Mouse (Mus musculus) heart, postnatal 0 days (tissue): ENCODE data around the gene Cfap43. TPM values are rescaled to one million over a fixed set of nuclear protein-coding genes. Genes with fewer than 3 reads are reported as not detected.

Experiments used
- ATAC-seq: fragments of 200-750 bp; cut with Nextera tagmentation; 2 replicates; pipeline ENCODE4 v1.8.0; 2017; ENCODE audit warnings: low read depth, moderate number of reproducible peaks, moderate library complexity; ENCODE audit not compliant: insufficient read depth
- DNase-seq: peaks from one replicate; pipeline ENCODE4 v3.0.0-alpha.2; 2016; ENCODE audit warnings: low spot score
- H3K27ac ChIP-seq: fragments of 300-500 bp; sonication (generic); 2 replicates; pipeline ENCODE4 v1.5.1; 2014; ENCODE audit warnings: low read depth, mild to moderate bottlenecking
- H3K27me3 ChIP-seq: fragments of 300-500 bp; sonication (generic); 2 replicates; pipeline ENCODE4 v1.6.1; 2014; ENCODE audit warnings: low read length, mixed read lengths; ENCODE audit not compliant: control insufficient read depth, insufficient read depth
- H3K36me3 ChIP-seq: fragments of 300-500 bp; sonication (generic); replicated peaks from 2 replicates; pipeline ENCODE4 v1.6.1; 2014; ENCODE audit warnings: low read length, mixed read lengths; ENCODE audit not compliant: control insufficient read depth, insufficient read depth
- H3K4me1 ChIP-seq: fragments of 300-500 bp; sonication (generic); 2 replicates; pipeline ENCODE4 v1.6.1; 2014; ENCODE audit warnings: antibody characterized with exemption; ENCODE audit not compliant: control insufficient read depth, insufficient read depth
- H3K4me2 ChIP-seq: fragments of 300-500 bp; sonication (generic); 2 replicates; pipeline ENCODE4 v1.6.1; 2014; ENCODE audit warnings: low read depth, mild to moderate bottlenecking, low read length, moderate library complexity
- H3K4me3 ChIP-seq: fragments of 300-500 bp; sonication (generic); 2 replicates; pipeline ENCODE4 v1.5.1; 2014; ENCODE audit warnings: low read depth, low read length
- H3K9ac ChIP-seq: fragments of 300-500 bp; sonication (generic); replicated peaks from 2 replicates; pipeline ENCODE4 v1.6.1; 2014; ENCODE audit warnings: low read depth, low read length, mixed read lengths
- H3K9me3 ChIP-seq: fragments of 300-500 bp; sonication (generic); replicated peaks from 2 replicates; pipeline ENCODE4 v1.6.1; 2016; ENCODE audit warnings: low read length; ENCODE audit not compliant: control insufficient read depth
- CTCF ChIP-seq: IDR thresholded peaks from 2 replicates; pipeline ENCODE4 v1.5.1; 2016; ENCODE audit warnings: antibody characterized with exemption, control low read depth, low read depth
- EP300 ChIP-seq: IDR thresholded peaks from 2 replicates; pipeline ENCODE4 v1.6.1; 2016; ENCODE audit warnings: antibody characterized with exemption, low read depth
- WGBS: fragments of 180-500 bp; shearing (Covaris S2); extraction: QIAGEN DNeasy Blood & Tissue Kit; methylation state at CpG from one replicate; pipeline ENCODE4 v1.1.7; 2014; 5-methylcytosine and 5-hydroxymethylcytosine counted together
- polyA plus RNA-seq: library from polyadenylated mRNA; unstranded; fragments of >200 nt; fragmentation: Nextera tagmentation; extraction: Ambion mirVana; gene quantifications from 2 replicates; pipeline ENCODE4 v1.2.1, GENCODE M21; 2015
- total RNA-seq: library from RNA; depleted of rRNA; stranded (reverse); fragments of >200 nt; gene quantifications from 2 replicates; pipeline ENCODE4 v1.2.3, GENCODE M21; 2014; ENCODE audit warnings: low replicate concordance

Cfap43 gene
- total and polyA plus RNA-seq, 2 experiments from 2014 or later: 0.08 to 0.15 TPM

DNA sequence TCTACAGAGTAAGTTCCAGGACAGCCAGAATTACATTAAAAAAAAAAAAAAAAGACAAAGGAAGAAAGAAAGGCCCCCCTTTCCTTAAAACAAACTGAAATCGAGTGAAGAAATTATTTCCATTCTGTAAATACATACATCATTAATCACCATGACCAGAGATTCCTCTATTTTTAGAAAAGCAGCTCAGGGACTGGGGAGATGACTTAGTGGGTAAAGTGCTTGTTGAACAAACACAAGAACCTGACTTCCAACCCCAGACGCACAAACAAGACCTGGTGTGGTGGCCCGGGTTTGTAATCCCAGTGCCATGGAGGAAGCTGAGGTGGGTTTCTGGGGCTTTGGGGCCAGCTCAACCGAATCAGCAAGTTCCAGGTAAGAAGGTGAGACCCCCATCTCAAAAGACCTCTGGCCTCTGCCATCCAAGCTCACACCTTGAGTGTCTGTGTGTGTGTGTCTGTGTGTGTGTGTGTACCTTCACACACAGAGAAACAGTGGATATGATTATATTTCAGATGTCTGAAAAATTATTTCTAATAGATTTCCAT lies 51.4 kb downstream of the Cfap43 start:
- peaks cover 10% of the 10 kb centered on the region; the same call in 1 of the 2 replicates for H3K36me3 ChIP-seq
- no peak for TF ChIP-seq CTCF
- H3K9ac ChIP-seq: no peak overlapping the region
- no peaks in the 10 kb centered on the region for H3K9me3 ChIP-seq
- no peak overlapping the region for H3K4me3 ChIP-seq
- 54% methylated on average over 4 of the region's 4 CpGs for WGBS
- ATAC-seq (no peak), DNase-seq (no peak)
- peaks cover 7% of the 10 kb centered on the region; the same call in 1 of the 2 replicates for H3K4me1 ChIP-seq
- no peak overlapping the region for H3K4me2 ChIP-seq
- no peaks in the 10 kb centered on the region for H3K27me3 ChIP-seq
- H3K27ac ChIP-seq: no peak overlapping the region

DNA sequence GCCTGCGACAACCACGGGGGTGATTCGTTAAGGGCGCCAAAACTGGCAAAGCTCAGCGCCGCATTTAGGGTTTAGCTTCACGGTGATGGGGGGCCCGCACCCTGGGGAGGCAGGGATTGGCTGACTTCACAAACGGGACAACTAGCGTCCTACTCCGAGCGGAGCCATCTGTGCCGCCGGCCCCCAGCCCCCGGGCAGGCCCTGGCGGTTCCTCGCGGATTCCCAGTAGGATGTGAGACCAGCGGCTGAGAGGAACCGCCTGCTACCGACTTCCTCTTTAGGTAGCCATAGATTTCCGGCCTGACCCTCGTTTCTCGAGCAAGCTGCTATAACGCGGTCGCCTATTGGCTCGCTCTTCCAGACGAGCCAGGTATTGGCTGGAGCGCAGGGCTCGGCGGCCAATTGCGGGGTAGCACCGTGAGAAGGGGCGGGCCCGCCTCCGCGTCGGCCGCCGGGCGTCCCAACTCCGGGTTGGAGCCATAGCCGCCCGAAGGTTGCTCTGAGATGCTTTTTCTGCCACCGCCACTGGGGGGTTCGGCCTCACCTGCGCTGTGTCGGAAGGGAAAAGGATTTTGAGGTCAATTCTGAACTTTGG lies 53.6 kb downstream of the Cfap43 start, which contains the start of gene Gsto2:
Gene Gsto2, plus strand, starts transcription at position 182 of the 595 bp plus-strand sequence.
- ATAC-seq: peak; percentile 100
- Histone ChIP-seq H3K4me2 (peak within 1 kb of the TSS; percentile 84), H3K4me3 (peak within 1 kb of the TSS; percentile 54), H3K9me3 (no peaks in the 10 kb centered on the region), H3K4me1 (peaks cover 7% of the 10 kb centered on the region; the same call in 1 of the 2 replicates), H3K27me3 (no peaks in the 10 kb centered on the region), H3K9ac (peak within 1 kb of the TSS; percentile 59), H3K27ac (peak within 1 kb of the TSS; percentile 78), H3K36me3 (peaks cover 20% of the 10 kb centered on the region; the same call in 1 of the 2 replicates)
- WGBS: under 1% methylated on average over 49 of the region's 49 CpGs
- DNase-seq: peak; percentile 97
- TF ChIP-seq EP300 (peak; percentile 35; the same call in 1 of the 2 replicates), CTCF (peak; percentile 49)

DNA sequence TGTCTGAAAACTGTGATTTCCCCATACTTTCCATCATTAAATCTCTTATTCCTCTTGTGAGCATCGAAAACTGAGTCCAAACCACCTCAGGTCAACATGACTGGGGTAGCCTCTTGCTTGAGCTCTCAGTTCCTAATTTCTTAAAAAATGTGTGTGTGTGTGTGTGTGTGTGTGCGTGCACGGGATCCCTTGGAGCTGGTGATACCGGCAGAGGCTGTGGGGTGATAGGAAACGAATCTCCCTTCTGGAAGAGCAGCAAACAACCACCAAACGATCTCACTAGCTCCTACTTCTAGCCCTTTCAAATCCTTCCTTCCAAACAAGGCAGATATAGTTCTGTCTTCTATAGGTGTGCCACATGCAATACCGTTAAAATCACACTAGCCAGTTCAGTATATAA lies 54.4 kb downstream of the Cfap43 start:
- no peak for DNase-seq
- Histone ChIP-seq H3K4me3 (peak overlapping the region; percentile 54), H3K4me1 (peaks cover 7% of the 10 kb centered on the region; the same call in 1 of the 2 replicates), H3K27ac (0 out of 2 replicates have a peak overlapping the region, but pooled peaks have one; percentile 78), H3K4me2 (peak overlapping the region; percentile 84), H3K9ac (no peak overlapping the region), H3K27me3 (no peaks in the 10 kb centered on the region), H3K9me3 (no peaks in the 10 kb centered on the region), H3K36me3 (peaks cover 28% of the 10 kb centered on the region)
- TF ChIP-seq CTCF: no peak
- TF ChIP-seq EP300: no peak
- 83% methylated on average over 7 of the region's 7 CpGs for WGBS
- no peak for ATAC-seq

DNA sequence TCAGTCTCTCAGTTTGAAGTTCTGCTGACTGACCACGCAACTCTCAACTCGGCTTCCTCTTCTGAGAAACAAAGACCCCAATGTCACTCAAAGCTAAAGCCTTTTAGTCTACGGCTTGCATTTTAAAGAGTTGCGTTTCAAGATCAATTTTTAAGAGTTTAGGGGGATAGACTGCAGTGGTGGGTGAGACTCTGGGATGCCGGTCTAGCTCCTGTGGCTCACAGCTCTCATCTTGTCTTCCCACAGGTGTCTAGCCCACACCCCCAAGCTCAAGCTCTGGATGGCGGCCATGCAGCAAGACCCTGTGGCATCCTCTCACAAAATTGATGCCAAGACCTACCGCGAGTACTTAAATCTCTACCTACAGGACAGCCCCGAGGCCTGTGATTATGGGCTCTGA lies 55.0 kb downstream of the Cfap43 start:
- no peak overlapping the region for H3K4me2 ChIP-seq
- no peaks in the 10 kb centered on the region for H3K27me3 ChIP-seq
- WGBS: 91% methylated on average over 9 of the region's 9 CpGs
- TF ChIP-seq CTCF: no peak
- TF ChIP-seq EP300: no peak
- DNase-seq: no peak
- no peak overlapping the region for H3K4me3 ChIP-seq
- ATAC-seq: no peak
- peaks cover 7% of the 10 kb centered on the region; the same call in 1 of the 2 replicates for H3K4me1 ChIP-seq
- H3K27ac ChIP-seq: no peak overlapping the region
- no peak overlapping the region for H3K9ac ChIP-seq
- no peaks in the 10 kb centered on the region for H3K9me3 ChIP-seq
- peaks cover 28% of the 10 kb centered on the region for H3K36me3 ChIP-seq

DNA sequence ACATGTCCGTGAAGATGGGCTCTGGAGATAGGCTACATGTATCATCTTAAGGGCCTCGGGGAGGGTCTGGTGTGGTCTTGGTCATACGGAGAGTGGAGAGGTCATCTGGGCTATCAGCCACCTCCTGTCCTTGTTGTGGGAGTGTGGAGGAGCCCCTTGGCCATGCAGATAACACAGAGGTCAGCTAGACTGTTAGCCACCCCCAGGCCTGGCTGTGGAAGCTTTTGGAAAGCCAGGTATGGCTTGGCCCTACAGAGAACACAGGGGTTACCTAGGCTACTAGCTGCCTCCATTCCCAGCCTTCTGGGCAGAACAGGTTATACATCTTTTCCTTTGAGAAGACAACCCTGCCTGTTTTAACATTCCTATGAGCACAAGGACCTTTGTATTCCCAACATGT lies 56.5 kb downstream of the Cfap43 start:
- Histone ChIP-seq H3K4me2 (no peak overlapping the region), H3K4me1 (peaks cover 7% of the 10 kb centered on the region; the same call in 1 of the 2 replicates), H3K36me3 (peaks cover 35% of the 10 kb centered on the region), H3K4me3 (no peak overlapping the region), H3K9ac (no peak overlapping the region), H3K27ac (no peak overlapping the region), H3K27me3 (no peaks in the 10 kb centered on the region), H3K9me3 (no peaks in the 10 kb centered on the region)
- no peak for TF ChIP-seq CTCF
- no peak for TF ChIP-seq EP300
- no peak for ATAC-seq
- no peak for DNase-seq
- WGBS: 81% methylated on average over 3 of the region's 3 CpGs
